Mouse (Mus musculus) embryonic fibroblast, embryonic 13.5 days (primary cell): ENCODE results near the gene Babam1.

ENCODE experiments used
- CTCF ChIP-seq: IDR thresholded peaks from 2 replicates; pipeline ENCODE4 v1.5.1; 2011; ENCODE audit warnings: mild to moderate bottlenecking, control low read depth, low read length, moderate library complexity, borderline replicate concordance; ENCODE audit not compliant: insufficient read depth
- POLR2A ChIP-seq: IDR thresholded peaks from 2 replicates; pipeline ENCODE4 v1.6.1; 2011; ENCODE audit warnings: low read depth, mild to moderate bottlenecking, control low read depth, low read length, moderate library complexity

GRCm38 (mm10) chr8:71383860-71384259 is 12.8 kb upstream of the Babam1 start:
- TF ChIP-seq CTCF (no peak), POLR2A (no peak)
